Mouse (Mus musculus): ENCODE results near the gene Tmco2.

GRCm38 (mm10) chr4:121057032-121057431, 52.0 kb downstream of the Tmco2 start:
- TF ChIP-seq GATA1 (IDR thresholded peaks at IDR 0.05; ENCODE audit: low read length) (no peak), TAL1 (IDR thresholded peaks at IDR 0.05; ENCODE audit: low read length) (no peak)
